Mouse (Mus musculus): Measurements from ENCODE around the gene Nup214.

Nup214 gene

DNA sequence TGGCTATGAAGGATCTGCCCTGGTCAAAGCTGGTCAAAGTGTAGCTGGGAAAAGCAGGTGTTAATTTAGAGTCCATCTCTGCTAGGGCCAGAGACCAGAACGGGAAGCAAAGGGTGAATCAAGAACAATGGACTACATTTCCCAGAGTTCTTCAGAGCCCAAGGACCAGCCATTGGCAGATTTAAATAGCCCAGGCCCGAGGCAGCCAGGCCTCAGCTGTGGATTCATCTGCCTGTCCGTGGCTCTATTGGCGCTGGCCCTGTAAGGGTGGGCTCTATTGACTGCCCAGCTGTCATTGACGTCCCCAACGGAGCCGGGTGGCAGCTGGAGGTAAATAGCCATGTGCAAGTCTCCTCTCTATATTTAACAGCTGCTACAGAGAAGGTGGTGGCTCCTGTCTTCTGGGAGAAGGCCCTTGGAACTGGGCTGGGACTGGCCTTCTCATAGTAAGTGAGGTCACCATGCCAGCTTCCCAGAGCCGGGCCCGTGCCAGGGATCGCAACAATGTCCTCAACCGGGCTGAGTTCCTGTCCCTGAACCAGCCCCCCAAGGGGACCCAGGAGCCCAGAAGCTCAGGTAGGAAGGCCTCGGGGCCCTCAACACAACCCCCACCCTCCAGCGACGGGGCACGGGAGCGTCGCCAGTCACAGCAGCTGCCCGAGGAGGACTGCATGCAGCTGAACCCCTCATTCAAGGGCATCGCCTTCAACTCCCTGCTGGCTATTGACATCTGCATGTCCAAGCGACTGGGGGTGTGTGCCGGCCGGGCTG is 121.3 kb downstream of the Nup214 start, which contains the start of gene Plpp7:
Gene Plpp7, plus strand, starts transcription at position 178 of the 771 bp plus-strand sequence.
- DNase-seq (ENCODE audit: low spot score in 2 of 2): peak; percentile 56 to 78

DNA sequence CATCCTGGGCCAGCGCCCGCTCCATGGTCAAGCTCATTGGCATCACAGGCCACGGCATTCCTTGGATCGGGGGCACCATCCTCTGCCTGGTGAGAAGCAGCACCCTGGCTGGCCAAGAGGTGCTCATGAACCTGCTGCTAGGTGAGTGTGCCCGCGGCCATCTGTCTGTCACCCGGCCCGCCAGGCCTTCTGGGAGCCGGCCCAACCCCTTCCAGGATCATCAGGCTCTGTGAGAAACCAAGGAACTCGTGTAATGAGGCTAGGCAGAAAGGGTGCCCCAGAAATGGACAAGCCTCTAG is 121.8 kb downstream of the Nup214 start:
- DNase-seq (ENCODE audit: low spot score in 2 of 2): no peak

DNA sequence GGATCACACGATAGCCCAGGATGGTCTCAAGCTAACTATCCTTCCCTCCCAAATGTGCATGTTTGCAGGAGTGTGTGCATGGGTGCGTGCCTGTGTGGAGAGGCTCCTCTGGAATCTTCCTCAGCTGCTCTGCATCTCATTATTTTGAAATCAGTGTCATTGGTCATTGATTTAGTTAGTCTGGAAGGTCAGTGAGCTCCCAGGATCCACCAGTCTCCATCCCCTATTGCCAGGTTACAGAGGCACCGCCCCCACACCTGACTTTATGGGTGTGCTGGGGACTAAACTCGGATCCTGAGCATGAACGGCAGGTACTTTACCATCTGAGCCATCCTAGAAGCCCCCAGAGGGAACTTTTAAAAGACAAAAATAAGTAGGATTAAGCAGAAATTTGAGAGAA is 128.7 kb downstream of the Nup214 start:
- DNase-seq (ENCODE audit: low spot score in 2 of 2): no peak

DNA sequence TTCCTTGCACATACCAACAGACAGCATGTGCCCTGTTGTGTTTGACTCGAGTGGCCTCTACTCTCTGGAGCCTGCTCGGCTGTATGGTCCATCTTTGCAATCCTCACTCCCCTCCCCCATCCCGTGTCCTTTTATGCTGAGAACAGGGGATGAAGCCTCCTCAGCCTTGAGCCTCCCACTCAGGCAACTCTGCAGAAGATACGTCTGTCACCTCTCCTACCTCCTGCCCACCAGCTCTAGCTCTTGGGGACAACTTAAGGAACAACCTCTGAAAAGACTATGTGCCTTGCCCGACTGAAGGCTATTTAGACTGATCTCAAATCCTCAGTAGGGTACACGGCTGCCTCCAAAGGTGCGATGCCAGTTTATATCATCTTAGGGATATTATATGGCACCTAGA is 129.3 kb downstream of the Nup214 start:
- no peak for DNase-seq (ENCODE audit: low spot score in 2 of 2)

All from cerebellum, postnatal 4 days (tissue).